Mouse (Mus musculus) ES-E14 (cell line): Measurements from ENCODE around the gene Vopp1.

ENCODE experiments used
- CHD2 ChIP-seq: IDR thresholded peaks from 2 replicates; pipeline ENCODE4 v1.6.1; 2014; ENCODE audit warnings: mild to moderate bottlenecking, low read depth, low read length, inconsistent platforms
- MAFK ChIP-seq: IDR thresholded peaks from 2 replicates; pipeline ENCODE4 v1.6.1; 2014; ENCODE audit warnings: mild to moderate bottlenecking, low read depth, low read length, inconsistent platforms; ENCODE audit not compliant: insufficient read depth
- ZC3H11A ChIP-seq: IDR thresholded peaks from 2 replicates; pipeline ENCODE4 v1.6.1; 2012; ENCODE audit warnings: low read depth, mild to moderate bottlenecking, inconsistent platforms, low read length, borderline replicate concordance
- ZNF384 ChIP-seq: IDR thresholded peaks from 2 replicates; pipeline ENCODE4 v1.6.1; 2012; ENCODE audit warnings: low read depth, low read length, inconsistent platforms

GRCm38 (mm10) chr6:57691467-57692261 is 133.3 kb downstream of the Vopp1 start, which contains the start of gene Pyurf:
- TF ChIP-seq ZNF384 (no peak), ZC3H11A (no peak), MAFK (no peak), CHD2 (no peak)
